1 mouse cellular context compared by ENCODE assay signal in genomic region chr5:96921037-96921436, GRCm38 (mm10).
TF ChIP-seq lines count a peak whose summit lies in the region.

No protein-coding gene starts in this region.

TF ChIP-seq in MEL, 35 proteins besides CTCF, POLR2A, EP300 and RAD21 (continued from another document):
- no peak for TF ChIP-seq ZNF384 (IDR thresholded peaks at IDR 0.05; ENCODE audit: low read depth, low read length)
- no peak for TF ChIP-seq ELF1 (IDR thresholded peaks at IDR 0.05; ENCODE audit: low read depth, low read length)
